Mouse (Mus musculus): Measurements from ENCODE around the gene Dzip1. TPM values are rescaled to one million over a fixed set of nuclear protein-coding genes. Genes with fewer than 3 reads are reported as not detected.

Dzip1 gene
- total and polyA plus RNA-seq, 2 experiments from 2014 or later, result 123 to 440 TPM

- no peak for ATAC-seq (ENCODE audit: low FRiP score)
- DNase-seq (ENCODE audit: low spot score), result peak; percentile 64
- 72% methylated on average over 8 of the region's 8 CpGs for WGBS
- peaks cover 26% of the 10 kb centered on the region for H3K4me1 ChIP-seq (ENCODE audit: insufficient read depth, low read length)
- no peaks in the 10 kb centered on the region for H3K27me3 ChIP-seq (ENCODE audit: insufficient read depth, low read length)
- no peak overlapping the region for H3K27ac ChIP-seq (ENCODE audit: low read depth, low read length)
- H3K36me3 ChIP-seq (ENCODE audit: insufficient read depth, low read length), result peaks cover 23% of the 10 kb centered on the region
- H3K4me3 ChIP-seq (ENCODE audit: low read depth, low read length), result no peak overlapping the region
- peak; percentile 74 for TF ChIP-seq CTCF (IDR thresholded peaks at IDR 0.05)
- H3K9ac ChIP-seq (replicated peaks; ENCODE audit: low read length, poor library complexity, severe bottlenecking), result no peak overlapping the region
- H3K4me2 ChIP-seq (ENCODE audit: low read depth, low read length, poor library complexity, severe bottlenecking), result no peak overlapping the region
- H3K9me3 ChIP-seq (ENCODE audit: low read length), result no peaks in the 10 kb centered on the region
These were observed 6.2 kb downstream of the Dzip1 start for GRCm38 (mm10) chr14:118919025-118919424.

- no peaks in the 10 kb centered on the region for H3K27me3 ChIP-seq (ENCODE audit: insufficient read depth, low read length)
- H3K9ac ChIP-seq (replicated peaks; ENCODE audit: low read length, poor library complexity, severe bottlenecking), result no peak overlapping the region
- no peak for ATAC-seq (ENCODE audit: low FRiP score)
- H3K4me3 ChIP-seq (ENCODE audit: low read depth, low read length), result no peak overlapping the region
- H3K9me3 ChIP-seq (ENCODE audit: low read length), result no peaks in the 10 kb centered on the region
- no peak overlapping the region for H3K4me2 ChIP-seq (ENCODE audit: low read depth, low read length, poor library complexity, severe bottlenecking)
- H3K36me3 ChIP-seq (ENCODE audit: insufficient read depth, low read length), result peaks cover 54% of the 10 kb centered on the region
- no peak for TF ChIP-seq CTCF (IDR thresholded peaks at IDR 0.05)
- no peak for DNase-seq (ENCODE audit: low spot score)
- no peaks in the 10 kb centered on the region for H3K4me1 ChIP-seq (ENCODE audit: insufficient read depth, low read length)
- no peak overlapping the region for H3K27ac ChIP-seq (ENCODE audit: low read depth, low read length)
- 91% methylated on average over 5 of the region's 5 CpGs for WGBS
These were observed 11.6 kb downstream of the Dzip1 start for GRCm38 (mm10) chr14:118913651-118914050.

GRCm38 (mm10) chr14:118911521-118911920, 13.7 kb downstream of the Dzip1 start:
- 91% methylated on average over 6 of the region's 6 CpGs for WGBS
- no peaks in the 10 kb centered on the region for H3K4me1 ChIP-seq (ENCODE audit: insufficient read depth, low read length)
- no peak overlapping the region for H3K4me3 ChIP-seq (ENCODE audit: low read depth, low read length)
- DNase-seq (ENCODE audit: low spot score), result no peak
- no peak overlapping the region for H3K9ac ChIP-seq (replicated peaks; ENCODE audit: low read length, poor library complexity, severe bottlenecking)
- H3K4me2 ChIP-seq (ENCODE audit: low read depth, low read length, poor library complexity, severe bottlenecking), result no peak overlapping the region
- no peaks in the 10 kb centered on the region for H3K9me3 ChIP-seq (ENCODE audit: low read length)
- H3K27ac ChIP-seq (ENCODE audit: low read depth, low read length), result no peak overlapping the region
- H3K27me3 ChIP-seq (ENCODE audit: insufficient read depth, low read length), result no peaks in the 10 kb centered on the region
- peaks cover 66% of the 10 kb centered on the region for H3K36me3 ChIP-seq (ENCODE audit: insufficient read depth, low read length)
- ATAC-seq (ENCODE audit: low FRiP score), result no peak
- TF ChIP-seq CTCF (IDR thresholded peaks at IDR 0.05), result no peak

GRCm38 (mm10) chr14:118910332-118911222, 14.7 kb downstream of the Dzip1 start:
- Histone ChIP-seq H3K4me3 (ENCODE audit: low read depth, low read length) (no peak overlapping the region), H3K9ac (replicated peaks; ENCODE audit: low read length, poor library complexity, severe bottlenecking) (no peak overlapping the region), H3K4me2 (ENCODE audit: low read depth, low read length, poor library complexity, severe bottlenecking) (no peak overlapping the region), H3K27ac (ENCODE audit: low read depth, low read length) (no peak overlapping the region), H3K9me3 (ENCODE audit: low read length) (no peaks in the 10 kb centered on the region), H3K4me1 (ENCODE audit: insufficient read depth, low read length) (no peaks in the 10 kb centered on the region), H3K27me3 (ENCODE audit: insufficient read depth, low read length) (no peaks in the 10 kb centered on the region), H3K36me3 (ENCODE audit: insufficient read depth, low read length) (peaks cover 68% of the 10 kb centered on the region)
- WGBS, result 65% methylated on average over 29 of the region's 29 CpGs
- TF ChIP-seq CTCF (IDR thresholded peaks at IDR 0.05), result peak; percentile 80
- ATAC-seq (ENCODE audit: low FRiP score) (0 out of 2 replicates have a peak, but pooled peaks have one; percentile 32), DNase-seq (ENCODE audit: low spot score) (peak; percentile 60)

GRCm38 (mm10) chr14:118909872-118910271, 15.4 kb downstream of the Dzip1 start:
- no peak overlapping the region for H3K9ac ChIP-seq (replicated peaks; ENCODE audit: low read length, poor library complexity, severe bottlenecking)
- ATAC-seq (ENCODE audit: low FRiP score) (no peak), DNase-seq (ENCODE audit: low spot score) (no peak)
- no peaks in the 10 kb centered on the region for H3K4me1 ChIP-seq (ENCODE audit: insufficient read depth, low read length)
- H3K9me3 ChIP-seq (ENCODE audit: low read length), result no peaks in the 10 kb centered on the region
- H3K4me3 ChIP-seq (ENCODE audit: low read depth, low read length), result no peak overlapping the region
- H3K36me3 ChIP-seq (ENCODE audit: insufficient read depth, low read length), result peaks cover 71% of the 10 kb centered on the region
- no peak overlapping the region for H3K27ac ChIP-seq (ENCODE audit: low read depth, low read length)
- no peak overlapping the region for H3K4me2 ChIP-seq (ENCODE audit: low read depth, low read length, poor library complexity, severe bottlenecking)
- 88% methylated on average over 8 of the region's 8 CpGs for WGBS
- no peak for TF ChIP-seq CTCF (IDR thresholded peaks at IDR 0.05)
- H3K27me3 ChIP-seq (ENCODE audit: insufficient read depth, low read length), result no peaks in the 10 kb centered on the region

GRCm38 (mm10) chr14:118907592-118907991, 17.7 kb downstream of the Dzip1 start:
- no peaks in the 10 kb centered on the region for H3K27me3 ChIP-seq (ENCODE audit: insufficient read depth, low read length)
- peaks cover 73% of the 10 kb centered on the region for H3K36me3 ChIP-seq (ENCODE audit: insufficient read depth, low read length)
- H3K9me3 ChIP-seq (ENCODE audit: low read length), result no peaks in the 10 kb centered on the region
- no peak overlapping the region for H3K9ac ChIP-seq (replicated peaks; ENCODE audit: low read length, poor library complexity, severe bottlenecking)
- H3K4me2 ChIP-seq (ENCODE audit: low read depth, low read length, poor library complexity, severe bottlenecking), result no peak overlapping the region
- WGBS, result 65% methylated on average over 8 of the region's 8 CpGs
- H3K4me1 ChIP-seq (ENCODE audit: insufficient read depth, low read length), result no peaks in the 10 kb centered on the region
- no peak for TF ChIP-seq CTCF (IDR thresholded peaks at IDR 0.05)
- no peak overlapping the region for H3K4me3 ChIP-seq (ENCODE audit: low read depth, low read length)
- no peak overlapping the region for H3K27ac ChIP-seq (ENCODE audit: low read depth, low read length)
- DNase-seq (ENCODE audit: low spot score), result no peak
- no peak for ATAC-seq (ENCODE audit: low FRiP score)
